Mouse (Mus musculus) MEL (cell line): ENCODE measurements around the gene Nr2f2. TPM values are rescaled to one million over a fixed set of nuclear protein-coding genes. Genes with fewer than 3 reads are reported as not detected.

ENCODE experiments used
- DNase-seq: peaks from one replicate; pipeline ENCODE4 v3.0.0; 2011; ENCODE audit warnings: low read depth, low spot score
- H3K27ac ChIP-seq: 2 replicates; pipeline ENCODE4 v1.5.1; 2012; ENCODE audit warnings: low read depth, mild to moderate bottlenecking, control low read depth, low read length, moderate library complexity; ENCODE audit not compliant: control insufficient read depth
- H3K27me3 ChIP-seq, 2 experiments: fragments of 150-350 bp in 1 of 2; sonication (generic) in 1 of 2; 2 replicates each; pipeline ENCODE4 v1.6.1; 2012; ENCODE audit warnings: low read length in 2 of 2, mild to moderate bottlenecking in 2 of 2, improper control_type of control experiment in 1 of 2, moderate library complexity in 1 of 2; ENCODE audit not compliant: insufficient read depth in 2 of 2, control insufficient read depth in 1 of 2
- H3K36me3 ChIP-seq, 2 experiments: 2 replicates each; pipeline ENCODE4 v1.6.1; 2012 to 2014; ENCODE audit warnings: low read length in 2 of 2, improper control_type of control experiment in 1 of 2, inconsistent platforms in 1 of 2, mild to moderate bottlenecking in 1 of 2; ENCODE audit not compliant: insufficient read depth in 2 of 2, control insufficient read depth in 1 of 2
- H3K4me1 ChIP-seq, 2 experiments: fragments of 150-350 bp in 1 of 2; sonication (generic) in 1 of 2; 2 replicates each; pipeline ENCODE4 v1.6.1; 2012; ENCODE audit warnings: low read length in 2 of 2, improper control_type of control experiment in 1 of 2, mild to moderate bottlenecking in 1 of 2; ENCODE audit not compliant: insufficient read depth in 2 of 2, control insufficient read depth in 1 of 2
- H3K4me3 ChIP-seq, 2 experiments: fragments of 150-350 bp in 1 of 2; sonication (generic) in 1 of 2; 2 replicates each; pipeline ENCODE4 v1.5.1; 2012; ENCODE audit warnings: low read depth in 2 of 2, low read length in 2 of 2, mild to moderate bottlenecking in 2 of 2, moderate library complexity in 2 of 2, control low read depth in 1 of 2, improper control_type of control experiment in 1 of 2; ENCODE audit not compliant: control insufficient read depth in 1 of 2, insufficient read depth in 1 of 2
- H3K79me2 ChIP-seq: 2 replicates; pipeline ENCODE4 v1.6.1; 2012; ENCODE audit warnings: mild to moderate bottlenecking, low read length, moderate library complexity; ENCODE audit not compliant: control insufficient read depth, poor library complexity, insufficient read depth
- H3K9ac ChIP-seq: 2 replicates; pipeline ENCODE4 v1.6.1; 2012; ENCODE audit warnings: low read depth, mild to moderate bottlenecking, control low read depth, low read length, moderate library complexity; ENCODE audit not compliant: control insufficient read depth, poor library complexity, severe bottlenecking
- H3K9me3 ChIP-seq: fragments of 150-350 bp; sonication (generic); replicated peaks from 2 replicates; pipeline ENCODE4 v1.6.1; 2012; ENCODE audit warnings: mild to moderate bottlenecking, low read length, improper control_type of control experiment, moderate library complexity; ENCODE audit not compliant: insufficient read depth
- CTCF ChIP-seq, 3 experiments: IDR thresholded peaks in 2 of 3; conservative IDR thresholded peaks in 1 of 3; 2 replicates each; pipeline ENCODE4 v1.5.1; 2011 to 2012; ENCODE audit warnings: low read length in 3 of 3, low read depth in 2 of 3, mild to moderate bottlenecking in 2 of 3, improper control_type of control experiment in 1 of 3, inconsistent platforms in 1 of 3, mixed read lengths in 1 of 3, moderate library complexity in 1 of 3; ENCODE audit not compliant: control insufficient read depth in 1 of 3, insufficient read depth in 1 of 3, poor library complexity in 1 of 3, severe bottlenecking in 1 of 3
- ELF1 ChIP-seq: IDR thresholded peaks from 2 replicates; pipeline ENCODE4 v1.6.1; 2014; ENCODE audit warnings: low read depth, mild to moderate bottlenecking, inconsistent platforms, low read length, improper control_type of control experiment, moderate library complexity
- EP300 ChIP-seq, 2 experiments: IDR thresholded peaks; 2 replicates each; pipeline ENCODE4 v1.6.1; 2011; ENCODE audit warnings: improper control_type of control experiment in 2 of 2, low read length in 2 of 2, low read depth in 1 of 2, mild to moderate bottlenecking in 1 of 2
- GATA1 ChIP-seq: IDR thresholded peaks from 2 replicates; pipeline ENCODE4 v1.6.1; 2011; ENCODE audit warnings: low read depth, low read length, improper control_type of control experiment
- MAFK ChIP-seq: IDR thresholded peaks from 2 replicates; pipeline ENCODE4 v1.6.1; 2011; ENCODE audit warnings: low read depth, mild to moderate bottlenecking, low read length, improper control_type of control experiment, borderline replicate concordance
- POLR2A ChIP-seq, 2 experiments: IDR thresholded peaks; 2 replicates each; pipeline ENCODE4 v1.6.1; 2011 to 2012; ENCODE audit warnings: low read length in 2 of 2, mild to moderate bottlenecking in 2 of 2, control low read depth in 1 of 2, improper control_type of control experiment in 1 of 2, low read depth in 1 of 2, moderate library complexity in 1 of 2; ENCODE audit not compliant: control insufficient read depth in 1 of 2, insufficient read depth in 1 of 2, poor library complexity in 1 of 2
- POLR2AphosphoS2 ChIP-seq: IDR thresholded peaks from 2 replicates; pipeline ENCODE4 v1.6.1; 2011; ENCODE audit warnings: low read length, improper control_type of control experiment
- RCOR1 ChIP-seq: IDR thresholded peaks from 2 replicates; pipeline ENCODE4 v1.6.1; 2012; ENCODE audit warnings: low read depth, mild to moderate bottlenecking, inconsistent platforms, low read length, improper control_type of control experiment
- SMC3 ChIP-seq: IDR thresholded peaks from 2 replicates; pipeline ENCODE4 v1.6.1; 2011; ENCODE audit warnings: low read depth, low read length, improper control_type of control experiment
- TBP ChIP-seq: IDR thresholded peaks from 2 replicates; pipeline ENCODE4 v1.8.0; 2011; ENCODE audit warnings: low read depth, low read length, improper control_type of control experiment
- TCF12 ChIP-seq: IDR thresholded peaks from 2 replicates; pipeline ENCODE4 v1.6.1; 2014; ENCODE audit warnings: low read depth, mild to moderate bottlenecking, inconsistent platforms, low read length, improper control_type of control experiment, moderate library complexity
- ZC3H11A ChIP-seq: IDR thresholded peaks from 2 replicates; pipeline ENCODE4 v1.6.1; 2012; ENCODE audit warnings: low read depth, mild to moderate bottlenecking, inconsistent platforms, low read length, improper control_type of control experiment
- polyA plus RNA-seq, 2 experiments: library from polyadenylated mRNA; stranded (reverse) in 1 of 2; unstranded in 1 of 2; fragments of >175 nt in 1 of 2; fragments of >200 nt in 1 of 2; gene quantifications; 2 replicates each; pipeline versions ENCODE4 v1.2.1 to v1.2.4; 2012; ENCODE audit warnings: low replicate concordance in 2 of 2, low read depth in 1 of 2; ENCODE audit not compliant: insufficient read length in 2 of 2, insufficient read depth in 1 of 2, missing spikeins in 1 of 2
- total RNA-seq: library from RNA; depleted of rRNA; stranded (reverse); fragments of 300-350 nt; gene quantifications from 2 replicates; pipeline ENCODE4 v1.2.3, GENCODE M21; 2012

Gene Nr2f2
- total and polyA plus RNA-seq, 3 experiments = not detected

- Histone ChIP-seq H3K27ac (no peak overlapping the region), H3K27me3 (no peaks in the 10 kb centered on the region), H3K36me3 (no peaks in the 10 kb centered on the region), H3K9ac (no peak overlapping the region), H3K4me3 (no peak overlapping the region), H3K4me1 (no peaks in the 10 kb centered on the region), H3K79me2 (no peaks in the 10 kb centered on the region), H3K9me3 (no peaks in the 10 kb centered on the region)
- DNase-seq = no peak
- no peak for TF ChIP-seq EP300 (IDR thresholded peaks at IDR 0.05; ENCODE audit: low read depth in 1 of 2, low read length in 2 of 2)
- no peak for TF ChIP-seq POLR2A (IDR thresholded peaks at IDR 0.05; ENCODE audit: control insufficient read depth in 1 of 2, insufficient read depth in 1 of 2, low read depth in 1 of 2, low read length in 2 of 2, poor library complexity in 1 of 2)
Observed at GRCm38 (mm10) chr7:70409890-70410289, 43.4 kb upstream of the Nr2f2 start.

- TF ChIP-seq POLR2AphosphoS2 = no peak
- no peak for TF ChIP-seq TCF12
- no peak for TF ChIP-seq ELF1
- TF ChIP-seq RCOR1 = no peak
- TF ChIP-seq MAFK = no peak
- TF ChIP-seq SMC3 = no peak
- no peak for TF ChIP-seq ZC3H11A
- Histone ChIP-seq H3K79me2 (no peaks in the 10 kb centered on the region), H3K27ac (no peak overlapping the region), H3K4me3 (no peak overlapping the region), H3K27me3 (no peaks in the 10 kb centered on the region), H3K36me3 (no peaks in the 10 kb centered on the region), H3K9ac (no peak overlapping the region), H3K4me1 (no peaks in the 10 kb centered on the region), H3K9me3 (no peaks in the 10 kb centered on the region)
- no peak for DNase-seq
Observed at GRCm38 (mm10) chr7:70408814-70409213, 42.3 kb upstream of the Nr2f2 start.

GRCm38 (mm10) chr7:70407123-70407522 lies 40.6 kb upstream of the Nr2f2 start:
- no peak for TF ChIP-seq ELF1
- no peak for TF ChIP-seq POLR2AphosphoS2
- no peak for TF ChIP-seq CTCF (IDR thresholded peaks at IDR 0.05 in 2 of 3, conservative IDR thresholded peaks at IDR 0.05 in 1 of 3; ENCODE audit: control insufficient read depth in 1 of 3, insufficient read depth in 1 of 3, low read depth in 2 of 3, low read length in 3 of 3, poor library complexity in 1 of 3, severe bottlenecking in 1 of 3)
- no peak for TF ChIP-seq GATA1
- no peak for TF ChIP-seq TBP
- TF ChIP-seq ZC3H11A = no peak
- no peaks in the 10 kb centered on the region for H3K9me3 ChIP-seq
- H3K4me1 ChIP-seq = no peaks in the 10 kb centered on the region
- no peak overlapping the region for H3K27ac ChIP-seq
- no peak overlapping the region for H3K4me3 ChIP-seq
- no peaks in the 10 kb centered on the region for H3K27me3 ChIP-seq
- no peak for DNase-seq
- no peaks in the 10 kb centered on the region for H3K79me2 ChIP-seq
- H3K36me3 ChIP-seq = no peaks in the 10 kb centered on the region
- H3K9ac ChIP-seq = no peak overlapping the region
